Comparison of ENCODE assay signal across 17 mouse cellular contexts in genomic region chr11:101610445-101610844, GRCm38 (mm10). TPM values are rescaled to one million over a fixed set of nuclear protein-coding genes. Genes with fewer than 3 reads are reported as not detected.
DNase-seq lines count a peak whose midpoint lies in the region; ATAC-seq and TF ChIP-seq lines count a peak whose summit lies in the region.
"Had no signal": no experiment of that assay in that cellular context is flagged by ENCODE, and none has a peak within 500 bp of the region (broad histone marks: within the 10 kb centered on the region; RNA-seq: fewer than 3 reads in every experiment).

No protein-coding gene starts in this region.

- no peak for DNase-seq in heart, embryonic 10.5 days (ENCODE audit: low spot score)
- DNase-seq in heart, adult 8-10 months (ENCODE audit: low spot score) = no peak
- peak; percentile 15 for DNase-seq in lung, embryonic 14.5 days
- no peak for DNase-seq in lung, postnatal 4 days
- DNase-seq in gastrocnemius, adult 8-10 months (ENCODE audit: low spot score in 2 of 2) = no peak
- DNase-seq: adrenal gland, postnatal 25 days; cerebellum, adult 18-20 months; forebrain, postnatal 0 days; gastrocnemius, postnatal 36 days had no signal

- H3K27me3 ChIP-seq in heart, embryonic 10.5 days (ENCODE audit: insufficient read depth, poor library complexity, severe bottlenecking) = no peaks in the 10 kb centered on the region
- H3K27me3 ChIP-seq in lung, embryonic 14.5 days (ENCODE audit: insufficient read depth, low read length) = no peaks in the 10 kb centered on the region
- H3K27me3 ChIP-seq in intestine, postnatal 0 days (replicated peaks; ENCODE audit: control insufficient read depth, insufficient read depth, low read length) = no peaks in the 10 kb centered on the region
- H3K27me3 ChIP-seq in stomach, embryonic 16.5 days (ENCODE audit: control insufficient read depth, insufficient read depth, low read length) = no peaks in the 10 kb centered on the region
- H3K27me3 ChIP-seq in hindbrain, embryonic 12.5 days = no peaks in the 10 kb centered on the region
- H3K27me3 ChIP-seq: embryonic facial prominence, embryonic 15.5 days; midbrain, embryonic 13.5 days had no signal

- TF ChIP-seq CTCF in lung, embryonic 14.5 days (IDR thresholded peaks at IDR 0.05; ENCODE audit: low read depth) = no peak
- no peak for TF ChIP-seq CTCF in intestine, postnatal 0 days (IDR thresholded peaks at IDR 0.05; ENCODE audit: low read depth)

- H3K4me2 ChIP-seq in lung, embryonic 14.5 days = peak overlapping the region; percentile 15
- no peak overlapping the region for H3K4me2 ChIP-seq in intestine, postnatal 0 days (replicated peaks; ENCODE audit: low read depth)
- peak overlapping the region; percentile 23; the same call in 1 of the 2 replicates for H3K4me2 ChIP-seq in stomach, embryonic 16.5 days (ENCODE audit: low read depth, low read length)
- H3K4me2 ChIP-seq in hindbrain, embryonic 12.5 days (replicated peaks) = no peak overlapping the region
- H3K4me2 ChIP-seq: embryonic facial prominence, embryonic 15.5 days; midbrain, embryonic 13.5 days had no signal

- no peak overlapping the region for H3K9ac ChIP-seq in lung, embryonic 14.5 days
- no peak overlapping the region for H3K9ac ChIP-seq in intestine, postnatal 0 days (ENCODE audit: low read depth, low read length)
- no peak overlapping the region; the same call in 1 of the 2 replicates for H3K9ac ChIP-seq in stomach, embryonic 16.5 days (ENCODE audit: low read length)
- H3K9ac ChIP-seq in hindbrain, embryonic 12.5 days = no peak overlapping the region
- H3K9ac ChIP-seq: embryonic facial prominence, embryonic 15.5 days; forebrain, postnatal 0 days; midbrain, embryonic 13.5 days had no signal

- no peaks in the 10 kb centered on the region for H3K9me3 ChIP-seq in heart, embryonic 10.5 days
- H3K9me3 ChIP-seq in lung, embryonic 14.5 days (ENCODE audit: low read depth, low read length) = no peaks in the 10 kb centered on the region
- no peaks in the 10 kb centered on the region for H3K9me3 ChIP-seq in intestine, postnatal 0 days (ENCODE audit: control insufficient read depth)
- H3K9me3 ChIP-seq in stomach, embryonic 16.5 days (replicated peaks; ENCODE audit: control insufficient read depth, low read length) = no peaks in the 10 kb centered on the region
- no peaks in the 10 kb centered on the region for H3K9me3 ChIP-seq in hindbrain, embryonic 12.5 days (replicated peaks)
- H3K9me3 ChIP-seq: embryonic facial prominence, embryonic 15.5 days; midbrain, embryonic 13.5 days had no signal

- H3K4me1 ChIP-seq in heart, embryonic 10.5 days = peaks cover 16% of the 10 kb centered on the region
- H3K4me1 ChIP-seq in lung, embryonic 14.5 days (ENCODE audit: insufficient read depth) = no peaks in the 10 kb centered on the region
- no peaks in the 10 kb centered on the region; the same call in none of the 2 replicates for H3K4me1 ChIP-seq in intestine, postnatal 0 days (replicated peaks; ENCODE audit: control insufficient read depth, insufficient read depth, low read length)
- H3K4me1 ChIP-seq in stomach, embryonic 16.5 days (ENCODE audit: control insufficient read depth, insufficient read depth, low read length) = no peaks in the 10 kb centered on the region
- H3K4me1 ChIP-seq in hindbrain, embryonic 12.5 days = 0 out of 2 replicates have a peak, but pooled peaks cover 5% of the 10 kb centered on the region
- H3K4me1 ChIP-seq: embryonic facial prominence, embryonic 15.5 days had no signal

- H3K4me3 ChIP-seq in heart, embryonic 10.5 days = peak overlapping the region; percentile 35
- H3K4me3 ChIP-seq in lung, embryonic 14.5 days (ENCODE audit: low read depth, low read length) = no peak overlapping the region
- H3K4me3 ChIP-seq in intestine, postnatal 0 days (ENCODE audit: low read depth, low read length) = no peak overlapping the region
- H3K4me3 ChIP-seq in stomach, embryonic 16.5 days (replicated peaks; ENCODE audit: low read length) = no peak overlapping the region
- H3K4me3 ChIP-seq in hindbrain, embryonic 12.5 days = no peak overlapping the region
- H3K4me3 ChIP-seq: embryonic facial prominence, embryonic 15.5 days; midbrain, embryonic 13.5 days had no signal

- 11% methylated on average over 11 of the region's 11 CpGs for WGBS in heart, embryonic 10.5 days
- WGBS in lung, embryonic 14.5 days = 23% methylated on average over 11 of the region's 11 CpGs
- WGBS in intestine, postnatal 0 days = 9% methylated on average over 11 of the region's 11 CpGs
- 20% methylated on average over 11 of the region's 11 CpGs for WGBS in stomach, embryonic 16.5 days
- WGBS in hindbrain, embryonic 12.5 days = 42% methylated on average over 11 of the region's 11 CpGs

- no peaks in the 10 kb centered on the region for H3K36me3 ChIP-seq in heart, embryonic 10.5 days
- no peaks in the 10 kb centered on the region for H3K36me3 ChIP-seq in lung, embryonic 14.5 days (ENCODE audit: insufficient read depth)
- no peaks in the 10 kb centered on the region for H3K36me3 ChIP-seq in intestine, postnatal 0 days (ENCODE audit: control insufficient read depth, insufficient read depth)
- no peaks in the 10 kb centered on the region for H3K36me3 ChIP-seq in stomach, embryonic 16.5 days (ENCODE audit: control insufficient read depth, insufficient read depth, low read length)
- no peaks in the 10 kb centered on the region for H3K36me3 ChIP-seq in hindbrain, embryonic 12.5 days
- H3K36me3 ChIP-seq: embryonic facial prominence, embryonic 15.5 days; midbrain, embryonic 13.5 days had no signal

- ATAC-seq in lung, embryonic 14.5 days (ENCODE audit: insufficient read depth) = no peak
- peak; percentile 37; the same call in 1 of the 2 replicates for ATAC-seq in intestine, postnatal 0 days
- peak; percentile 44; the same call in 1 of the 2 replicates for ATAC-seq in stomach, embryonic 16.5 days (ENCODE audit: insufficient read depth, low FRiP score)
- no peak for ATAC-seq in hindbrain, embryonic 12.5 days (ENCODE audit: low FRiP score)
- ATAC-seq: forebrain, postnatal 0 days; midbrain, embryonic 13.5 days; Patski had no signal

- 0 out of 2 replicates have a peak overlapping the region, but pooled peaks have one; percentile 42 for H3K27ac ChIP-seq in heart, embryonic 10.5 days
- no peak overlapping the region for H3K27ac ChIP-seq in lung, embryonic 14.5 days (ENCODE audit: low read depth)
- H3K27ac ChIP-seq in intestine, postnatal 0 days (ENCODE audit: low read depth, low read length) = no peak overlapping the region
- H3K27ac ChIP-seq in stomach, embryonic 16.5 days (ENCODE audit: low read length) = no peak overlapping the region
- no peak overlapping the region for H3K27ac ChIP-seq in hindbrain, embryonic 12.5 days
- H3K27ac ChIP-seq: embryonic facial prominence, embryonic 15.5 days; midbrain, embryonic 13.5 days had no signal

RNA-seq across cellular contexts. Expression of gene Gm11634, which starts 11.4 kb away (rescaled TPM):
- not detected in 2 replicates for polyA plus RNA-seq in heart, embryonic 10.5 days (2016; fragmentation: Nextera tagmentation; extraction: Ambion mirVana)
- not detected for total RNA-seq in heart, adult 8-10 months (2022)
- polyA plus RNA-seq in lung, embryonic 14.5 days (2014; fragmentation: Nextera tagmentation; extraction: Ambion mirVana) = not detected in 2 replicates
- 0.27 and 0.37 TPM in 2 replicates for polyA plus RNA-seq in intestine, postnatal 0 days (2015; fragmentation: Nextera tagmentation; extraction: Ambion mirVana)
- not detected in 2 replicates for polyA plus RNA-seq in stomach, embryonic 16.5 days (2015; fragmentation: Nextera tagmentation; extraction: Ambion mirVana)
- polyA plus RNA-seq in hindbrain, embryonic 12.5 days (2016; fragmentation: Nextera tagmentation; extraction: Ambion mirVana) = not detected in 2 replicates
- not detected for total RNA-seq in gastrocnemius, adult 8-10 months (2022)
- total RNA-seq: adrenal gland, postnatal 25 days; forebrain, postnatal 0 days; gastrocnemius, postnatal 36 days; layer of hippocampus, adult 18-20 months had no signal
- polyA plus RNA-seq: embryonic facial prominence, embryonic 15.5 days; forebrain, postnatal 0 days; midbrain, embryonic 13.5 days; neural tube, embryonic 11.5 days; Patski had no signal

RNA-seq across cellular contexts. Expression of gene Rdm1, which starts 16.6 kb away (rescaled TPM):
- polyA plus RNA-seq in heart, embryonic 10.5 days (2016; fragmentation: Nextera tagmentation; extraction: Ambion mirVana) = 24.0 and 26.8 TPM in 2 replicates
- 10 to 100 TPM; 47.9 to 60.0 (median 55.8) TPM for total RNA-seq in heart, adult 8-10 months (2022)
- 33.1 and 33.4 TPM in 2 replicates for polyA plus RNA-seq in lung, embryonic 14.5 days (2014; fragmentation: Nextera tagmentation; extraction: Ambion mirVana)
- 13.3 and 15.3 TPM in 2 replicates for polyA plus RNA-seq in intestine, postnatal 0 days (2015; fragmentation: Nextera tagmentation; extraction: Ambion mirVana)
- 39.6 and 40.8 TPM in 2 replicates for polyA plus RNA-seq in stomach, embryonic 16.5 days (2015; fragmentation: Nextera tagmentation; extraction: Ambion mirVana)
- 29.4 and 35.4 TPM in 2 replicates for polyA plus RNA-seq in hindbrain, embryonic 12.5 days (2016; fragmentation: Nextera tagmentation; extraction: Ambion mirVana)
- 10 to 100 TPM; 29.7 to 40.5 (median 33.7) TPM for total RNA-seq in gastrocnemius, adult 8-10 months (2022)

RNA-seq across cellular contexts. Expression of gene Tmem106a, which starts 28.4 kb away (rescaled TPM):
- polyA plus RNA-seq in heart, embryonic 10.5 days (2016; fragmentation: Nextera tagmentation; extraction: Ambion mirVana) = 2.7 and 3.0 TPM in 2 replicates
- 1 to 10 TPM; 3.8 to 6.8 (median 4.1) TPM for total RNA-seq in heart, adult 8-10 months (2022)
- polyA plus RNA-seq in lung, embryonic 14.5 days (2014; fragmentation: Nextera tagmentation; extraction: Ambion mirVana) = 3.3 and 5.2 TPM in 2 replicates
- polyA plus RNA-seq in intestine, postnatal 0 days (2015; fragmentation: Nextera tagmentation; extraction: Ambion mirVana) = 122 and 130 TPM in 2 replicates
- polyA plus RNA-seq in stomach, embryonic 16.5 days (2015; fragmentation: Nextera tagmentation; extraction: Ambion mirVana) = 10.3 and 12.4 TPM in 2 replicates
- polyA plus RNA-seq in hindbrain, embryonic 12.5 days (2016; fragmentation: Nextera tagmentation; extraction: Ambion mirVana) = 3.9 and 4.9 TPM in 2 replicates
- 1 to 10 TPM in 2 of 4 experiments, under 1 TPM in 2; 0.61 to 1.8 (median 1.0) TPM for total RNA-seq in gastrocnemius, adult 8-10 months (2022)

RNA-seq across cellular contexts. Expression of gene Arl4d, which starts 54.9 kb away (rescaled TPM):
- 10.3 and 10.9 TPM in 2 replicates for polyA plus RNA-seq in heart, embryonic 10.5 days (2016; fragmentation: Nextera tagmentation; extraction: Ambion mirVana)
- 10 to 100 TPM; 21.1 to 30.1 (median 27.0) TPM for total RNA-seq in heart, adult 8-10 months (2022)
- polyA plus RNA-seq in lung, embryonic 14.5 days (2014; fragmentation: Nextera tagmentation; extraction: Ambion mirVana) = 2.1 and 2.8 TPM in 2 replicates
- polyA plus RNA-seq in intestine, postnatal 0 days (2015; fragmentation: Nextera tagmentation; extraction: Ambion mirVana) = 6.3 and 7.8 TPM in 2 replicates
- 8.2 and 8.5 TPM in 2 replicates for polyA plus RNA-seq in stomach, embryonic 16.5 days (2015; fragmentation: Nextera tagmentation; extraction: Ambion mirVana)
- 11.6 and 12.1 TPM in 2 replicates for polyA plus RNA-seq in hindbrain, embryonic 12.5 days (2016; fragmentation: Nextera tagmentation; extraction: Ambion mirVana)
- total RNA-seq in gastrocnemius, adult 8-10 months (2022) = 10 to 100 TPM in 1 of 4 experiments, 1 to 10 TPM in 3; 4.6 to 10.2 (median 5.7) TPM

RNA-seq across cellular contexts. Expression of gene Nbr1, which starts 58.5 kb away (rescaled TPM):
- 54.1 and 64.6 TPM in 2 replicates for polyA plus RNA-seq in heart, embryonic 10.5 days (2016; fragmentation: Nextera tagmentation; extraction: Ambion mirVana)
- total RNA-seq in heart, adult 8-10 months (2022) = 100 to 1,000 TPM in 1 of 4 experiments, 10 to 100 TPM in 3; 91.5 to 100 (median 96.2) TPM
- polyA plus RNA-seq in lung, embryonic 14.5 days (2014; fragmentation: Nextera tagmentation; extraction: Ambion mirVana) = 59.2 and 62.4 TPM in 2 replicates
- polyA plus RNA-seq in intestine, postnatal 0 days (2015; fragmentation: Nextera tagmentation; extraction: Ambion mirVana) = 44.5 and 54.1 TPM in 2 replicates
- 68.7 and 78.4 TPM in 2 replicates for polyA plus RNA-seq in stomach, embryonic 16.5 days (2015; fragmentation: Nextera tagmentation; extraction: Ambion mirVana)
- 122 and 128 TPM in 2 replicates for polyA plus RNA-seq in hindbrain, embryonic 12.5 days (2016; fragmentation: Nextera tagmentation; extraction: Ambion mirVana)
- total RNA-seq in gastrocnemius, adult 8-10 months (2022) = 10 to 100 TPM; 61.4 to 66.8 (median 65.4) TPM

Comparison
In these comparisons a context has a peak if more than half of its experiments do, and no peak if none do; other contexts are left out.
1. ATAC-seq: peak in intestine, postnatal 0 days (single experiment) and stomach, embryonic 16.5 days (single experiment); none in lung, embryonic 14.5 days (single experiment) and hindbrain, embryonic 12.5 days (single experiment).
2. H3K4me2 ChIP-seq: peak in lung, embryonic 14.5 days (single experiment) and stomach, embryonic 16.5 days (single experiment); none in intestine, postnatal 0 days (single experiment) and hindbrain, embryonic 12.5 days (single experiment).